Mouse (Mus musculus) MEL (cell line): ENCODE results near the gene Cenpf. TPM values are rescaled to one million over a fixed set of nuclear protein-coding genes. Genes with fewer than 3 reads are reported as not detected.

Experiments used
- DNase-seq: peaks from one replicate; pipeline ENCODE4 v3.0.0; 2011; ENCODE audit warnings: low read depth, low spot score
- H3K27ac ChIP-seq: 2 replicates; pipeline ENCODE4 v1.5.1; 2012; ENCODE audit warnings: low read depth, mild to moderate bottlenecking, control low read depth, low read length, moderate library complexity; ENCODE audit not compliant: control insufficient read depth
- H3K27me3 ChIP-seq, 2 experiments: fragments of 150-350 bp in 1 of 2; sonication (generic) in 1 of 2; 2 replicates each; pipeline ENCODE4 v1.6.1; 2012; ENCODE audit warnings: low read length in 2 of 2, mild to moderate bottlenecking in 2 of 2, improper control_type of control experiment in 1 of 2, moderate library complexity in 1 of 2; ENCODE audit not compliant: insufficient read depth in 2 of 2, control insufficient read depth in 1 of 2
- H3K36me3 ChIP-seq, 2 experiments: 2 replicates each; pipeline ENCODE4 v1.6.1; 2012 to 2014; ENCODE audit warnings: low read length in 2 of 2, improper control_type of control experiment in 1 of 2, inconsistent platforms in 1 of 2, mild to moderate bottlenecking in 1 of 2; ENCODE audit not compliant: insufficient read depth in 2 of 2, control insufficient read depth in 1 of 2
- H3K4me1 ChIP-seq, 2 experiments: fragments of 150-350 bp in 1 of 2; sonication (generic) in 1 of 2; 2 replicates each; pipeline ENCODE4 v1.6.1; 2012; ENCODE audit warnings: low read length in 2 of 2, improper control_type of control experiment in 1 of 2, mild to moderate bottlenecking in 1 of 2; ENCODE audit not compliant: insufficient read depth in 2 of 2, control insufficient read depth in 1 of 2
- H3K4me3 ChIP-seq, 2 experiments: fragments of 150-350 bp in 1 of 2; sonication (generic) in 1 of 2; 2 replicates each; pipeline ENCODE4 v1.5.1; 2012; ENCODE audit warnings: low read depth in 2 of 2, low read length in 2 of 2, mild to moderate bottlenecking in 2 of 2, moderate library complexity in 2 of 2, control low read depth in 1 of 2, improper control_type of control experiment in 1 of 2; ENCODE audit not compliant: control insufficient read depth in 1 of 2, insufficient read depth in 1 of 2
- H3K79me2 ChIP-seq: 2 replicates; pipeline ENCODE4 v1.6.1; 2012; ENCODE audit warnings: mild to moderate bottlenecking, low read length, moderate library complexity; ENCODE audit not compliant: control insufficient read depth, poor library complexity, insufficient read depth
- H3K9ac ChIP-seq: 2 replicates; pipeline ENCODE4 v1.6.1; 2012; ENCODE audit warnings: low read depth, mild to moderate bottlenecking, control low read depth, low read length, moderate library complexity; ENCODE audit not compliant: control insufficient read depth, poor library complexity, severe bottlenecking
- H3K9me3 ChIP-seq: fragments of 150-350 bp; sonication (generic); replicated peaks from 2 replicates; pipeline ENCODE4 v1.6.1; 2012; ENCODE audit warnings: mild to moderate bottlenecking, low read length, improper control_type of control experiment, moderate library complexity; ENCODE audit not compliant: insufficient read depth
- BHLHE40 ChIP-seq: IDR thresholded peaks from 2 replicates; pipeline ENCODE4 v1.6.1; 2012; ENCODE audit warnings: low read depth, mild to moderate bottlenecking, inconsistent platforms, low read length, improper control_type of control experiment, borderline replicate concordance
- JUND ChIP-seq: IDR thresholded peaks from 2 replicates; pipeline ENCODE4 v1.6.1; 2011; ENCODE audit warnings: low read depth, mild to moderate bottlenecking, improper control_type of control experiment, low read length
- MEF2A ChIP-seq: IDR thresholded peaks from 2 replicates; pipeline ENCODE4 v1.6.1; 2014; ENCODE audit warnings: low read depth, mild to moderate bottlenecking, inconsistent platforms, low read length, improper control_type of control experiment; ENCODE audit not compliant: poor library complexity, insufficient replicate concordance, severe bottlenecking; ENCODE audit errors: extremely low read depth
- NRF1 ChIP-seq: IDR thresholded peaks from 2 replicates; pipeline ENCODE4 v1.6.1; 2014; ENCODE audit warnings: low read depth, mild to moderate bottlenecking, inconsistent platforms, low read length, improper control_type of control experiment, moderate library complexity; ENCODE audit not compliant: poor library complexity, insufficient read depth, severe bottlenecking
- POLR2A ChIP-seq, 2 experiments: IDR thresholded peaks; 2 replicates each; pipeline ENCODE4 v1.6.1; 2011 to 2012; ENCODE audit warnings: low read length in 2 of 2, mild to moderate bottlenecking in 2 of 2, control low read depth in 1 of 2, improper control_type of control experiment in 1 of 2, low read depth in 1 of 2, moderate library complexity in 1 of 2; ENCODE audit not compliant: control insufficient read depth in 1 of 2, insufficient read depth in 1 of 2, poor library complexity in 1 of 2
- POLR2AphosphoS2 ChIP-seq: IDR thresholded peaks from 2 replicates; pipeline ENCODE4 v1.6.1; 2011; ENCODE audit warnings: low read length, improper control_type of control experiment
- POLR2AphosphoS5 ChIP-seq: IDR thresholded peaks from 2 replicates; pipeline ENCODE4 v1.6.1; 2012; ENCODE audit warnings: low read depth, borderline replicate concordance, mild to moderate bottlenecking, inconsistent platforms, low read length, moderate library complexity, mixed read lengths
- RAD21 ChIP-seq: IDR thresholded peaks from 2 replicates; pipeline ENCODE4 v1.6.1; 2011; ENCODE audit warnings: mild to moderate bottlenecking, low read depth, low read length, improper control_type of control experiment
- RCOR1 ChIP-seq: IDR thresholded peaks from 2 replicates; pipeline ENCODE4 v1.6.1; 2012; ENCODE audit warnings: low read depth, mild to moderate bottlenecking, inconsistent platforms, low read length, improper control_type of control experiment
- SIN3A ChIP-seq: IDR thresholded peaks from 2 replicates; pipeline ENCODE4 v1.6.1; 2012; ENCODE audit warnings: low read length, improper control_type of control experiment, inconsistent platforms
- TBP ChIP-seq: IDR thresholded peaks from 2 replicates; pipeline ENCODE4 v1.8.0; 2011; ENCODE audit warnings: low read depth, low read length, improper control_type of control experiment
- UBTF ChIP-seq: IDR thresholded peaks from 2 replicates; pipeline ENCODE4 v1.6.1; 2012; ENCODE audit warnings: low read depth, mild to moderate bottlenecking, inconsistent platforms, low read length, improper control_type of control experiment, moderate library complexity, borderline replicate concordance; ENCODE audit not compliant: insufficient read depth
- USF2 ChIP-seq, 2 experiments: IDR thresholded peaks; 2 replicates each; pipeline ENCODE4 v1.6.1; 2011 to 2012; ENCODE audit warnings: improper control_type of control experiment in 2 of 2, low read length in 2 of 2, borderline replicate concordance in 1 of 2, inconsistent platforms in 1 of 2, low read depth in 1 of 2, mild to moderate bottlenecking in 1 of 2; ENCODE audit not compliant: insufficient read depth in 1 of 2
- ZC3H11A ChIP-seq: IDR thresholded peaks from 2 replicates; pipeline ENCODE4 v1.6.1; 2012; ENCODE audit warnings: low read depth, mild to moderate bottlenecking, inconsistent platforms, low read length, improper control_type of control experiment
- polyA plus RNA-seq, 2 experiments: library from polyadenylated mRNA; stranded (reverse) in 1 of 2; unstranded in 1 of 2; fragments of >175 nt in 1 of 2; fragments of >200 nt in 1 of 2; gene quantifications; 2 replicates each; pipeline versions ENCODE4 v1.2.1 to v1.2.4; 2012; ENCODE audit warnings: low replicate concordance in 2 of 2, low read depth in 1 of 2; ENCODE audit not compliant: insufficient read length in 2 of 2, insufficient read depth in 1 of 2, missing spikeins in 1 of 2
- total RNA-seq: library from RNA; depleted of rRNA; stranded (reverse); fragments of 300-350 nt; gene quantifications from 2 replicates; pipeline ENCODE4 v1.2.3, GENCODE M21; 2012

The Cenpf gene
- total and polyA plus RNA-seq, 3 experiments, result 16.6 to 63.2 (median 34.5) TPM

GRCm38 (mm10) chr1:189613076-189613475 is 74.8 kb downstream of the Cenpf start:
- Histone ChIP-seq H3K27ac (no peak overlapping the region), H3K9me3 (no peaks in the 10 kb centered on the region)
- TF ChIP-seq POLR2A (IDR thresholded peaks at IDR 0.05; ENCODE audit: control insufficient read depth in 1 of 2, insufficient read depth in 1 of 2, low read depth in 1 of 2, low read length in 2 of 2, poor library complexity in 1 of 2) (no peak), POLR2AphosphoS2 (no peak), USF2 (IDR thresholded peaks at IDR 0.05; ENCODE audit: borderline replicate concordance in 1 of 2, insufficient read depth in 1 of 2, low read depth in 1 of 2, low read length in 2 of 2) (no peak), POLR2AphosphoS5 (no peak), UBTF (no peak), MEF2A (no peak), ZC3H11A (no peak), SIN3A (no peak), RAD21 (no peak), JUND (no peak), BHLHE40 (no peak)

GRCm38 (mm10) chr1:189611775-189612174 is 76.1 kb downstream of the Cenpf start:
- TF ChIP-seq RAD21, result no peak
- TF ChIP-seq NRF1, result no peak
- no peak for TF ChIP-seq RCOR1
- no peaks in the 10 kb centered on the region for H3K27me3 ChIP-seq
- no peak overlapping the region for H3K4me3 ChIP-seq
- H3K27ac ChIP-seq, result no peak overlapping the region
- no peaks in the 10 kb centered on the region for H3K9me3 ChIP-seq
- DNase-seq, result no peak
- no peaks in the 10 kb centered on the region for H3K79me2 ChIP-seq
- H3K9ac ChIP-seq, result no peak overlapping the region
- no peaks in the 10 kb centered on the region for H3K4me1 ChIP-seq
- H3K36me3 ChIP-seq, result no peaks in the 10 kb centered on the region

More at GRCm38 (mm10) chr1:189613076-189613475, 74.8 kb downstream of the Cenpf start:
- H3K79me2 ChIP-seq, result no peaks in the 10 kb centered on the region
- no peaks in the 10 kb centered on the region for H3K27me3 ChIP-seq
- no peak overlapping the region for H3K4me3 ChIP-seq
- no peak for DNase-seq
- no peak overlapping the region for H3K9ac ChIP-seq
- no peaks in the 10 kb centered on the region for H3K4me1 ChIP-seq
- no peaks in the 10 kb centered on the region for H3K36me3 ChIP-seq

- H3K9ac ChIP-seq, result no peak overlapping the region
- no peaks in the 10 kb centered on the region for H3K27me3 ChIP-seq
- no peaks in the 10 kb centered on the region for H3K79me2 ChIP-seq
- H3K4me3 ChIP-seq, result no peak overlapping the region
- H3K9me3 ChIP-seq, result no peaks in the 10 kb centered on the region
- DNase-seq, result no peak
- no peak for TF ChIP-seq TBP
- TF ChIP-seq, all 39 proteins: peak for 0
- Histone ChIP-seq H3K27ac (no peak overlapping the region), H3K36me3 (no peaks in the 10 kb centered on the region), H3K4me1 (no peaks in the 10 kb centered on the region)
These were observed 79.2 kb downstream of the Cenpf start for GRCm38 (mm10) chr1:189608640-189609039.
